Mouse (Mus musculus): Measurements from ENCODE around the gene Ttc28.

GRCm38 (mm10) chr5:110889945-110890344 is 10.3 kb downstream of the Ttc28 start:
- TF ChIP-seq EP300 (IDR thresholded peaks at IDR 0.05) (no peak), CTCF (IDR thresholded peaks at IDR 0.05) (no peak)

Measured in lung, postnatal 0 days (tissue).